Mouse (Mus musculus) adrenal gland (tissue): Measurements from ENCODE around the gene Mcur1.

Source experiments
- intact Hi-C: fragments of 180-260 bp; cut with DNase I; formaldehyde crosslinking; loops from one replicate; pipeline ENCODE4 v1.15.1; 2025
- long read RNA-seq, 2 experiments: library from polyadenylated mRNA; unstranded; transcript quantifications; one replicate each; pipeline ENCODE4 v2.0.0; 2020; ENCODE audit warnings: borderline replicate concordance in 1 of 2; ENCODE audit not compliant: insufficient replicate concordance in 1 of 2

Gene Mcur1
- long read RNA-seq, experiment 1, full-length matches to known transcripts = 22 of 29 reads
- long read RNA-seq, experiment 1, partial matches to known transcripts = 2 of 29 reads
- long read RNA-seq, experiment 1, other reads (novel, unspliced or antisense) = 5 of 29 reads
- long read RNA-seq, experiment 2, full-length matches to known transcripts = 33 of 47 reads
- long read RNA-seq, experiment 2, partial matches to known transcripts = 1 of 47 reads
- long read RNA-seq, experiment 2, other reads (novel, unspliced or antisense) = 13 of 47 reads

- intact Hi-C loops = no loop called here
These were observed at the start of gene Mcur1 for GRCm38 (mm10) chr13:43559711-43560457. Gene Mcur1 (minus strand): TSS chr13:43560191.

- intact Hi-C loops = no loop called here
These were observed 48.9 kb upstream of the Mcur1 start for GRCm38 (mm10) chr13:43608854-43609253.

- intact Hi-C loops = no loop called here
These were observed 43.1 kb upstream of the Mcur1 start for GRCm38 (mm10) chr13:43603042-43603441.

- intact Hi-C loops = no loop called here
These were observed 42.4 kb upstream of the Mcur1 start for GRCm38 (mm10) chr13:43602440-43602839.

- intact Hi-C loops = no loop called here
These were observed 41.0 kb upstream of the Mcur1 start for GRCm38 (mm10) chr13:43600967-43601366.

GRCm38 (mm10) chr13:43595896-43596295, 35.9 kb upstream of the Mcur1 start:
- intact Hi-C loops = loop anchor here (1.0 kb wide), 1 partner anchor 130 kb away; no protein-coding TSS in a partner anchor

- intact Hi-C loops = no loop called here
These were observed 32.7 kb upstream of the Mcur1 start for GRCm38 (mm10) chr13:43592681-43593068.

- intact Hi-C loops = no loop called here
These were observed 32.1 kb upstream of the Mcur1 start for GRCm38 (mm10) chr13:43591828-43592680.

- intact Hi-C loops = no loop called here
These were observed 28.2 kb upstream of the Mcur1 start for GRCm38 (mm10) chr13:43587844-43588840.

- intact Hi-C loops = no loop called here
These were observed 27.0 kb upstream of the Mcur1 start for GRCm38 (mm10) chr13:43586966-43587365.

- intact Hi-C loops = no loop called here
These were observed 25.3 kb upstream of the Mcur1 start for GRCm38 (mm10) chr13:43585335-43585734.

GRCm38 (mm10) chr13:43583504-43583903, 23.5 kb upstream of the Mcur1 start:
- intact Hi-C loops = no loop called here

- intact Hi-C loops = no loop called here
These were observed 23.0 kb upstream of the Mcur1 start for GRCm38 (mm10) chr13:43582961-43583360.

- intact Hi-C loops = no loop called here
These were observed 20.7 kb upstream of the Mcur1 start for GRCm38 (mm10) chr13:43580661-43581060.

GRCm38 (mm10) chr13:43579740-43580139, 19.7 kb upstream of the Mcur1 start:
- intact Hi-C loops = loop anchor here (5.0 kb wide), 1 partner anchor 158 kb away; no protein-coding TSS in a partner anchor

GRCm38 (mm10) chr13:43577766-43578165, 17.8 kb upstream of the Mcur1 start:
- intact Hi-C loops = loop anchor here (5.0 kb wide), 1 partner anchor 160 kb away; no protein-coding TSS in a partner anchor

GRCm38 (mm10) chr13:43577254-43577653, 17.3 kb upstream of the Mcur1 start:
- intact Hi-C loops = loop anchor here (5.0 kb wide), 1 partner anchor 160 kb away; no protein-coding TSS in a partner anchor

GRCm38 (mm10) chr13:43575431-43575830, 15.4 kb upstream of the Mcur1 start:
- intact Hi-C loops = loop anchor here (5.0 kb wide), 1 partner anchor 162 kb away; no protein-coding TSS in a partner anchor

GRCm38 (mm10) chr13:43573979-43574378, 14.0 kb upstream of the Mcur1 start:
- intact Hi-C loops = no loop called here
